Mouse (Mus musculus) thymus, postnatal 0 days (tissue): Measurements from ENCODE around the gene Ankrd28. TPM values are rescaled to one million over a fixed set of nuclear protein-coding genes. Genes with fewer than 3 reads are reported as not detected.

Source experiments
- DNase-seq: peaks from one replicate; pipeline ENCODE4 v3.0.0-alpha.2; 2015; ENCODE audit warnings: low spot score
- polyA plus RNA-seq: library from polyadenylated mRNA; unstranded; fragments of >200 nt; fragmentation: Nextera tagmentation; extraction: Ambion mirVana; gene quantifications from 2 replicates; pipeline ENCODE4 v1.2.1, GENCODE M21; 2015

The Ankrd28 gene
- polyA plus RNA-seq, 1 experiment from 2014 or later: 11.1 TPM

DNA sequence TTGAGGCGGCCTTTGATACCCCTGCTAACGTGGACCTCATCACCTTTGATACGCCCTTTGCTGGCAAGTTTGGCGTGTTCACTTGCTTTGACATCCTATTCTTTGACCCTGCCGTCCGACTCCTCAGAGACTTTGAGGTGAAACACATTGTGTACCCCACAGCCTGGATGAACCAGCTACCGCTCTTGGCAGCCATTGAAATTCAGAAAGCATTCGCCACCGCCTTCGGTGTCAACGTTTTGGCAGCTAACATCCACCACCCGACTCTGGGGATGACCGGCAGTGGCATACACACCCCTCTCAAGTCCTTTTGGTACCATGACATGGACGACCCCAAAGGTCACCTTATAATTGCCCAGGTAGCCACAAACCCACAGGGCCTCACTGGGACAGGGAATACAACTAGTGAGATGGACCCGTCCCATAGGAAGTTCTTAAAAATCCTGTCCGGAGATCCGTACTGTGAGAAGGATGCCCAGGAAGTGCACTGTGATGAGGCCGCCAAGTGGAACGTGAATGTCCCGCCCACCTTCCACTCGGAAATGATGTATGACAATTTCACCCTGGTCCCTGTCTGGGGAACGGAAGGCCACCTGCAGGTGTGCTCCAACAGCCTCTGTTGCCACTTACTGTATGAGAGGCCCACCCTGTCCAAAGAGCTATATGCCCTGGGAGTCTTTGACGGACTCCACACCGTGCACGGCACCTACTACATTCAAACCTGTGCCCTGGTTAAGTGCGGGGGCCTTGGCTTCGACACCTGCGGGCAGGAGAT lies 163.3 kb downstream of the Ankrd28 start:
- no peak for DNase-seq

GRCm38 (mm10) chr14:31665566-31665940 lies 164.9 kb downstream of the Ankrd28 start:
- no peak for DNase-seq

DNA sequence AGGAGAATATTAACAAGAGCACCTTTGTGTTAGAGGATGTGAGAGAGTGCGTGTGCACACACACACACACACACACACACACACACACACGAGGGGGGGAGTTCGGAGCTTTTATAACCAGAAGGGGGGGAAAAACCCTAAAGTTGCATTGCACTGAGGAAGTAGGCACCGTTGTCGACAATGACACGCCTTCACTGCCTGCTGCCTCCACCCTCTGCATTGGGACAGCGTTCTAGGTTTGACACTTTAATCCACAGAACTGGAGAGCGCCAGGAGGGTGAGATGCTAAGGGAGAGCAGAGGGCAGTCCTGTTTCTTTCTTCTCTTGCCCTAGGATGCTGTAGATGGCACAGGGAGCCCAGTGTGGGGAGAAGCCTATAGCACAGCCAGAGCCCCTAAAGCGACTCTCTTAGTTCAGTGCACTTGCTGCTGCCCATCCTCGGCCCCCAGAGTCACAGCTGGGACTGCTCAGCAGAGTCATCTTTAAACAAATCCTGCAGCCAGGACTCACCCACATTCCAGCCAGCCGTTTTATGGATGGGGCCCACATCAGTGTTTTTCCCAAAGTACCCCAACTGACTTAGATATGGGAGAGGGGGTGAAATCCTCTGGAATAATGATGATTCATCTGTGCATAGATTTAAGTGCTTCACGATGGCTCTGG lies 165.4 kb downstream of the Ankrd28 start:
- peak; percentile 40 for DNase-seq

GRCm38 (mm10) chr14:31664100-31664902 lies 166.2 kb downstream of the Ankrd28 start:
- no peak for DNase-seq

GRCm38 (mm10) chr14:31663376-31664099 lies 166.9 kb downstream of the Ankrd28 start:
- no peak for DNase-seq

DNA sequence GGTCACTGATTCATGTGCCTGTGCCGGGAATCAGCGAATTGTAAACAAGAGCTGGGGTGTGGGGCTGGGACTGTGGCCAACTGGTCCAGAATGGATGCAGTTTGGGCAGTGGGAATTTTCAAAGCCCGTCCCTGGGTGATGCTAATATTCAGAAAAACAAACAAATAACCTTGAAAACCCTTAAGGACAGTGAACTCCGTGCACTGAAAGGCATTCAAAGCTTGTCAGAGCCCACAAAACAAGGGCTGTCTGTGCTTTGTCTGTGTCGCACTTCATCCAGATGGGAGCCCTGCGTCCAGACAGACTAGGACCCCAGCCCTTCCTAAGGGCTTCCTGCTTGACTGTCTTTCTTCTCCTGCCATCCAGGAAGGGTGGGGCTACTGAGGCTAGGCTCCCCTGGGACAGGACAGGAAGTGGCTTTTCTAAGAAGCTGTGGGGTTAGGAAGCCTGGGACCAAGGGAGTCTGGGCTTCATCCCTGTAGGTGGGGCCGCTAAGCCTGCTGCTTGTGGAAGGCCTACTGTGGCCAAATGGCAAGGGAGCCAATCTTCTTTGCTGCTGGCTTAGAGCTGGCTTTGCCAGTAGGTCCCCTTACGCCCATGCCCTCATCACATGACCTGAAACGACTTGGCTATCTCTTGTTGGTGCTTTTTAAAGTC lies 167.8 kb downstream of the Ankrd28 start:
- DNase-seq: no peak

GRCm38 (mm10) chr14:31661671-31662554 lies 168.5 kb downstream of the Ankrd28 start:
- peak; percentile 66 for DNase-seq

- no peak for DNase-seq
Measured at GRCm38 (mm10) chr14:31660312-31661093, 169.9 kb downstream of the Ankrd28 start.

- no peak for DNase-seq
Measured at GRCm38 (mm10) chr14:31659501-31660181, 170.8 kb downstream of the Ankrd28 start.

- no peak for DNase-seq
Measured at GRCm38 (mm10) chr14:31658126-31658680, 172.2 kb downstream of the Ankrd28 start.

GRCm38 (mm10) chr14:31656857-31657645 lies 173.4 kb downstream of the Ankrd28 start:
- DNase-seq: peak; percentile 80

GRCm38 (mm10) chr14:31656386-31656785 lies 174.1 kb downstream of the Ankrd28 start:
- no peak for DNase-seq

DNA sequence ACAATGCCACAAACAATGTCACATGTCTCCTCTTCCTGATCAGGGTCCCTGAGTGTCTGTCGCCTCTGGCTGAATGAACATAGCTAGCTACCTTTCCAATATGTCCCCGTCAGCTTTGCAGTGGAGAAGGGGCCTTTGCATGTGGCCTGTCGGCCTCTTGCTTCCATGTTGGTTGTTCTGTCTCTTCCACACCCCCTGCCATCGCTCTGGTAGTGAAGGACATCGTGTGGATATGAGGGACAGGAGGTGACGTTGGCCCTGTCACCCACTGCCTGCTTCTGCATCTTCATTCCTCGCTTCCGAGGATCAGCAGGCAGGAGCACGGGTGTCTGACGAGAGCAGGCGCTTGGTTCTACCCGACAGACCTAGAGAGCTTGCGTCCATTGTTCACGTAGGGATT lies 175.0 kb downstream of the Ankrd28 start:
- no peak for DNase-seq

DNA sequence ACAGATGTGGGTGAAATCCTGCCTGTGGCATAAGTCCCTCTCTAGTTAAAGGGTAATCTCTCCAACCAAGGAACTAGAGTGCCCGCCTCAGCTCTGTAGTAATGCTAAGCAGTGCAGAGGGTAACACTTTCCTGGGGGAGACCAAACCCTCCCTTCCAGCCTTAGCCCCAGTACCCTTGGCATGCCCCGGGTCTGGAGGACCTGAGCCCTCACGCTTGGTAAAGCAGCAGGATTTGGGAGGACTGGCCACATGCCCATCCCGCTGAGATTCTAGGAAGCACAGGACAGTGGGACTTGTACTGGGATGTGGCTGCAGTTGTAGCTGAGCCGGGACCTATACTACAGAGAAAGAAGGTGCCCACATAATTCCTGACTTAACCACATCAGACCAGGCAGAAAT lies 175.6 kb downstream of the Ankrd28 start:
- no peak for DNase-seq

- DNase-seq: no peak
Measured at GRCm38 (mm10) chr14:31653101-31653875, 177.2 kb downstream of the Ankrd28 start.

DNA sequence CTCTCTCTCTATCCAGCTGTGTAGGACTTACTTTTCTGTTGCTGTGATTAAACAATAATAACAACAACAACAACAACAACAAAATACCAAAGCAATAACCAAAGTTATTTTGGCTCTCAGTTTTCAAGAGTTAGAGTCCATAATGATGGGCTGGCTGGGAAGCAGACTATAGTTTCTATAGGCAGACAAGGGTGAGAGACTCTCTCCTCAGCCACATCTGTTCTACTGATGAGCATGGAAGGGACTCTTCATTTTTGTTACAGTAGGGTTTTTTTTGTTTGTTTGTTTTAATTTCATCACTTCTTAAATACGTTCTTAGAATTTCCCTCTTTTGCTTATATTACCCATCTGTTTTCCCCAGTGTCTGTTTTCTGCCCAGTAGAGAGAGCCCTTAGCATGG lies 177.8 kb downstream of the Ankrd28 start:
- DNase-seq: no peak
